Mouse (Mus musculus) right cerebral cortex, postnatal 36 days (tissue): ENCODE measurements around the gene Mrpl4.

Experiments
- DNase-seq, 2 experiments: peaks; one replicate each; pipeline ENCODE4 v3.0.0; 2022; ENCODE audit warnings: low spot score in 2 of 2, mixed read lengths in 1 of 2

Gene Mrpl4

GRCm38 (mm10) chr9:21016331-21017176, 14.0 kb downstream of the Mrpl4 start:
- no peak for DNase-seq

GRCm38 (mm10) chr9:21017177-21017575, 14.6 kb downstream of the Mrpl4 start:
- DNase-seq = no peak

GRCm38 (mm10) chr9:21018600-21018999, 16.1 kb downstream of the Mrpl4 start:
- no peak for DNase-seq

GRCm38 (mm10) chr9:21021363-21021762, 18.8 kb downstream of the Mrpl4 start:
- DNase-seq = no peak

GRCm38 (mm10) chr9:21022288-21022687, 19.8 kb downstream of the Mrpl4 start:
- DNase-seq = no peak

GRCm38 (mm10) chr9:21022726-21023125, 20.2 kb downstream of the Mrpl4 start:
- DNase-seq = no peak

- no peak for DNase-seq
Observed at GRCm38 (mm10) chr9:21025258-21025810, 22.8 kb downstream of the Mrpl4 start.

- DNase-seq = no peak
Observed at GRCm38 (mm10) chr9:21026849-21027248, 24.3 kb downstream of the Mrpl4 start.

GRCm38 (mm10) chr9:21027774-21028290, 25.3 kb downstream of the Mrpl4 start:
- no peak for DNase-seq

- DNase-seq = no peak
Observed at GRCm38 (mm10) chr9:21028560-21029110, 26.1 kb downstream of the Mrpl4 start.

GRCm38 (mm10) chr9:21029291-21030054, 26.9 kb downstream of the Mrpl4 start, which contains the start of gene Icam4:
Gene Icam4 (plus strand): TSS chr9:21029373.
- no peak for DNase-seq

- DNase-seq = no peak
Observed at GRCm38 (mm10) chr9:21030055-21030600, 27.6 kb downstream of the Mrpl4 start.

GRCm38 (mm10) chr9:21030781-21031250, 28.3 kb downstream of the Mrpl4 start:
- DNase-seq = peak; percentile 71 to 76

- DNase-seq = peak; percentile 86 to 91
Observed at GRCm38 (mm10) chr9:21031251-21031895, 28.8 kb downstream of the Mrpl4 start.

- DNase-seq = peak; percentile 86 to 88
Observed at GRCm38 (mm10) chr9:21031896-21032351, 29.4 kb downstream of the Mrpl4 start, which contains the start of gene Icam5. Gene Icam5 (plus strand): TSS chr9:21032073.

- DNase-seq = peak in 1 of 2 experiments; percentile 7
Observed at GRCm38 (mm10) chr9:21032491-21032890, 30.0 kb downstream of the Mrpl4 start.

- DNase-seq = peak; percentile 61 to 68
Observed at GRCm38 (mm10) chr9:21033136-21033535, 30.6 kb downstream of the Mrpl4 start.

- DNase-seq = no peak
Observed at GRCm38 (mm10) chr9:21034481-21035085, 32.0 kb downstream of the Mrpl4 start.

- peak in 1 of 2 experiments; percentile 13 for DNase-seq
Observed at GRCm38 (mm10) chr9:21035586-21035985, 33.0 kb downstream of the Mrpl4 start.

- no peak for DNase-seq
Observed at GRCm38 (mm10) chr9:21036161-21036560, 33.6 kb downstream of the Mrpl4 start.
